Mouse (Mus musculus) embryonic fibroblast, embryonic 13.5 days (primary cell): Measurements from ENCODE around the gene Rftn1.

Source experiments
- CTCF ChIP-seq: IDR thresholded peaks from 2 replicates; pipeline ENCODE4 v1.5.1; 2011; ENCODE audit warnings: mild to moderate bottlenecking, control low read depth, low read length, moderate library complexity, borderline replicate concordance; ENCODE audit not compliant: insufficient read depth
- POLR2A ChIP-seq: IDR thresholded peaks from 2 replicates; pipeline ENCODE4 v1.6.1; 2011; ENCODE audit warnings: low read depth, mild to moderate bottlenecking, control low read depth, low read length, moderate library complexity

DNA sequence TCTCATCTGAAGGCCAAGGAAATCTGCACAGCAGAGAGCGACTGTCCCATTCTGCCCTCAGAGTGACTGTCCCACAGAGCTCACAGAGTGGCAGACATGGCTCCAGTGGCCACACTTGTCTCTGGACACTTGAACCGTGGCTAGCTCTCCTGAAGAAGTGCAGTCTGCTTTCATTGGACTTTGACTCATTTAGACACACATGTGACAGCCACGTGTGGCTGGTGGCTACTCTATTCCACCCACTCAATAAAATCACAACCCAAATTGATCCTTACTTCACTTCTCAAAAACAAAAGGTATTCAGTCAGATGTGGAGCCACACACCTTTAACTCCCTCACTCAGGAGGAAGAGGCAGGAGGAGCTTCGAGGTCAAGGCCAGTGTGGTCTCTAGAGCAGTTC is 5.4 kb downstream of the Rftn1 start:
- TF ChIP-seq POLR2A = no peak
- TF ChIP-seq CTCF = no peak
